Mouse (Mus musculus): Measurements from ENCODE around the gene Dkc1. TPM values are rescaled to one million over a fixed set of nuclear protein-coding genes. Genes with fewer than 3 reads are reported as not detected.
A peak's percentile ranks its signal among the peaks of the same experiment; 100 is the strongest.
"Not testable (repeated sequence)": the region's sequence is repeated elsewhere in the genome, so short reads cannot be mapped to it uniquely, and the experiment has no call there.

The Dkc1 gene
- polyA plus RNA-seq, 1 experiment = 2.1 TPM

GRCm38 (mm10) chrX:75126893-75127292 lies 31.2 kb downstream of the Dkc1 start:
- H3K36me3 ChIP-seq (ENCODE audit: control insufficient read depth, insufficient read depth, low read length) = no peaks in the 10 kb centered on the region
- H3K4me3 ChIP-seq (ENCODE audit: control insufficient read depth, low read depth, low read length) = no peak overlapping the region
- H3K27me3 ChIP-seq (ENCODE audit: control insufficient read depth, insufficient read depth, low read length) = no peaks in the 10 kb centered on the region
- no peaks in the 10 kb centered on the region for H3K4me1 ChIP-seq (ENCODE audit: control insufficient read depth, insufficient read depth, low read length)
- no peak overlapping the region for H3K27ac ChIP-seq (ENCODE audit: control insufficient read depth, insufficient read depth, low read depth, low read length)
- TF ChIP-seq POLR2A (IDR thresholded peaks at IDR 0.05; ENCODE audit: control insufficient read depth, low read depth, low read length) (no peak), CTCF (IDR thresholded peaks at IDR 0.05; ENCODE audit: control insufficient read depth, insufficient read depth, insufficient replicate concordance, low read depth, low read length) (no peak)

GRCm38 (mm10) chrX:75128333-75128980 lies 32.8 kb downstream of the Dkc1 start:
- Histone ChIP-seq H3K36me3 (ENCODE audit: control insufficient read depth, insufficient read depth, low read length) (no peaks in the 10 kb centered on the region), H3K4me1 (ENCODE audit: control insufficient read depth, insufficient read depth, low read length) (no peaks in the 10 kb centered on the region), H3K27me3 (ENCODE audit: control insufficient read depth, insufficient read depth, low read length) (no peaks in the 10 kb centered on the region), H3K27ac (ENCODE audit: control insufficient read depth, insufficient read depth, low read depth, low read length) (no peak overlapping the region), H3K4me3 (ENCODE audit: control insufficient read depth, low read depth, low read length) (no peak overlapping the region)
- TF ChIP-seq POLR2A (IDR thresholded peaks at IDR 0.05; ENCODE audit: control insufficient read depth, low read depth, low read length) (no peak), CTCF (IDR thresholded peaks at IDR 0.05; ENCODE audit: control insufficient read depth, insufficient read depth, insufficient replicate concordance, low read depth, low read length) (no peak)

- no peaks in the 10 kb centered on the region for H3K27me3 ChIP-seq (ENCODE audit: control insufficient read depth, insufficient read depth, low read length)
- no peak overlapping the region for H3K4me3 ChIP-seq (ENCODE audit: control insufficient read depth, low read depth, low read length)
- no peak for TF ChIP-seq CTCF (IDR thresholded peaks at IDR 0.05; ENCODE audit: control insufficient read depth, insufficient read depth, insufficient replicate concordance, low read depth, low read length)
- TF ChIP-seq POLR2A (IDR thresholded peaks at IDR 0.05; ENCODE audit: control insufficient read depth, low read depth, low read length) = no peak
- H3K27ac ChIP-seq (ENCODE audit: control insufficient read depth, insufficient read depth, low read depth, low read length) = no peak overlapping the region
- H3K36me3 ChIP-seq (ENCODE audit: control insufficient read depth, insufficient read depth, low read length) = no peaks in the 10 kb centered on the region
- H3K4me1 ChIP-seq (ENCODE audit: control insufficient read depth, insufficient read depth, low read length) = no peaks in the 10 kb centered on the region
Measured at GRCm38 (mm10) chrX:75129474-75129873, 33.8 kb downstream of the Dkc1 start.

- Histone ChIP-seq H3K36me3 (ENCODE audit: control insufficient read depth, insufficient read depth, low read length) (no peaks in the 10 kb centered on the region), H3K4me3 (ENCODE audit: control insufficient read depth, low read depth, low read length) (peak within 1 kb of the TSS; percentile 77), H3K27ac (ENCODE audit: control insufficient read depth, insufficient read depth, low read depth, low read length) (0 out of 2 replicates have a peak within 1 kb of the TSS, but pooled peaks have one; percentile 24), H3K27me3 (ENCODE audit: control insufficient read depth, insufficient read depth, low read length) (no peaks in the 10 kb centered on the region), H3K4me1 (ENCODE audit: control insufficient read depth, insufficient read depth, low read length) (no peaks in the 10 kb centered on the region)
- TF ChIP-seq CTCF (IDR thresholded peaks at IDR 0.05; ENCODE audit: control insufficient read depth, insufficient read depth, insufficient replicate concordance, low read depth, low read length) (no peak), POLR2A (IDR thresholded peaks at IDR 0.05; ENCODE audit: control insufficient read depth, low read depth, low read length) (no peak)
Measured at GRCm38 (mm10) chrX:75130467-75131160, 35.0 kb downstream of the Dkc1 start, which contains the start of gene Mpp1. Gene Mpp1 (minus strand): TSS chrX:75131016.

- Histone ChIP-seq H3K36me3 (ENCODE audit: control insufficient read depth, insufficient read depth, low read length) (no peaks in the 10 kb centered on the region), H3K27me3 (ENCODE audit: control insufficient read depth, insufficient read depth, low read length) (no peaks in the 10 kb centered on the region), H3K4me3 (ENCODE audit: control insufficient read depth, low read depth, low read length) (no peak overlapping the region), H3K27ac (ENCODE audit: control insufficient read depth, insufficient read depth, low read depth, low read length) (no peak overlapping the region), H3K4me1 (ENCODE audit: control insufficient read depth, insufficient read depth, low read length) (no peaks in the 10 kb centered on the region)
- TF ChIP-seq POLR2A (IDR thresholded peaks at IDR 0.05; ENCODE audit: control insufficient read depth, low read depth, low read length) (no peak), CTCF (IDR thresholded peaks at IDR 0.05; ENCODE audit: control insufficient read depth, insufficient read depth, insufficient replicate concordance, low read depth, low read length) (no peak)
Measured at GRCm38 (mm10) chrX:75136938-75137337, 41.3 kb downstream of the Dkc1 start.

GRCm38 (mm10) chrX:75137729-75138128 lies 42.1 kb downstream of the Dkc1 start:
- no peaks in the 10 kb centered on the region for H3K4me1 ChIP-seq (ENCODE audit: control insufficient read depth, insufficient read depth, low read length)
- H3K27me3 ChIP-seq (ENCODE audit: control insufficient read depth, insufficient read depth, low read length) = no peaks in the 10 kb centered on the region
- H3K27ac ChIP-seq (ENCODE audit: control insufficient read depth, insufficient read depth, low read depth, low read length) = no peak overlapping the region
- TF ChIP-seq POLR2A (IDR thresholded peaks at IDR 0.05; ENCODE audit: control insufficient read depth, low read depth, low read length) (no peak), CTCF (IDR thresholded peaks at IDR 0.05; ENCODE audit: control insufficient read depth, insufficient read depth, insufficient replicate concordance, low read depth, low read length) (no peak)
- no peaks in the 10 kb centered on the region for H3K36me3 ChIP-seq (ENCODE audit: control insufficient read depth, insufficient read depth, low read length)
- H3K4me3 ChIP-seq (ENCODE audit: control insufficient read depth, low read depth, low read length) = no peak overlapping the region

- no peak overlapping the region for H3K27ac ChIP-seq (ENCODE audit: control insufficient read depth, insufficient read depth, low read depth, low read length)
- no peaks in the 10 kb centered on the region for H3K27me3 ChIP-seq (ENCODE audit: control insufficient read depth, insufficient read depth, low read length)
- TF ChIP-seq POLR2A (IDR thresholded peaks at IDR 0.05; ENCODE audit: control insufficient read depth, low read depth, low read length) (no peak), CTCF (IDR thresholded peaks at IDR 0.05; ENCODE audit: control insufficient read depth, insufficient read depth, insufficient replicate concordance, low read depth, low read length) (no peak)
- H3K4me3 ChIP-seq (ENCODE audit: control insufficient read depth, low read depth, low read length) = no peak overlapping the region
- no peaks in the 10 kb centered on the region for H3K4me1 ChIP-seq (ENCODE audit: control insufficient read depth, insufficient read depth, low read length)
- H3K36me3 ChIP-seq (ENCODE audit: control insufficient read depth, insufficient read depth, low read length) = no peaks in the 10 kb centered on the region
Measured at GRCm38 (mm10) chrX:75138182-75138581, 42.5 kb downstream of the Dkc1 start.

GRCm38 (mm10) chrX:75143124-75143555 lies 47.5 kb downstream of the Dkc1 start:
- not testable (repeated sequence) for H3K4me3 ChIP-seq (ENCODE audit: control insufficient read depth, low read depth, low read length); H3K27me3 ChIP-seq (ENCODE audit: control insufficient read depth, insufficient read depth, low read length); H3K27ac ChIP-seq (ENCODE audit: control insufficient read depth, insufficient read depth, low read depth, low read length); H3K36me3 ChIP-seq (ENCODE audit: control insufficient read depth, insufficient read depth, low read length); H3K4me1 ChIP-seq (ENCODE audit: control insufficient read depth, insufficient read depth, low read length)

All from testis, adult 2 months (tissue).